In the genomic region with DNA sequence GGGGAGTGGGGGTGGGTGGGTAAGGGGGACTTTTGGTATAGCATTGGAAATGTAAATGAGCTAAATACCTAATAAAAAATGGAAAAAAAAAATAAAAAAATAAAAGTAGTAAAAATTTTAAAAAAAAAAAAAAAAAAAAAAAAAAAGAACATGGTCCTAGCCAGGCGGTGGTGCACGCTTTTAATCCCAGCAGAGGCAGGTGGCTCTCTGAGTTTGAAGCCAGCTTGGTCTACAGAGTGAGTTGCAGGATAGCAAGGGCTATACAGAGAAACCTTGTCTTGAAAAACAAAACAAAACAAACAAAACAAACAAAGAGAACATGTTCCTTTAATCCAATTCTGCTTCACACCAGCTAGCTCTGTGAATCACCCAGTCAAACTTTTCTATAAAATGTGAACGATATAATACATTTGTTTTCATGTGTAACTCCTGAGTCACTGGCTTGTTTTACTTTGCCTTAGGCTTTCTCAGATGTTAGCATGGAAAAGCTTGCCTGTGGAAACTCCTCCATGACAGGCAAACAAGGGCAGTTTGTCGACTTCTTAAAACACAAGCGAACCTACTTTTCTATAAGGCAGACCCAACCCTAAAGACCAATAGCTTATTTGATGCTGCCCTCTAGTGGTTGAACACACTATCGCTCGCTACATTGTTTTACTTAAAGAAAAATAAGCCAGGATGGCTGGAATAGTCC, we compare ENCODE assay signal across 8 mouse cellular contexts.
DNase-seq lines count a peak whose midpoint lies in the region; ATAC-seq and TF ChIP-seq lines count a peak whose summit lies in the region.

No protein-coding gene starts in this region.

- in situ Hi-C loops in Patski (cut with MboI; ENCODE audit: low pct_unique_long_range_greater_than_20kb), result loop anchor here (5.0 to 25.0 kb wide), 2 partner anchors 241 to 531 kb away; no protein-coding TSS in a partner anchor

- CTCF ChIA-PET in Patski (lab: Charles Lee), result interaction anchor here (0.7 to 2.6 kb wide), 12 partner anchors 10 to 243 kb away, joined by 3 to 16 read pairs (median 4); no protein-coding TSS in a partner anchor

- intact Hi-C loops in heart, postnatal 14 days (cut with DNase I), result loop anchor here (2.0 to 5.0 kb wide), 2 partner anchors 56 to 245 kb away; no protein-coding TSS in a partner anchor

- TF ChIP-seq CTCF in Patski (IDR thresholded peaks at IDR 0.05), result peak; percentile 80
- peak; percentile 16; the same call in 1 of the 2 replicates for TF ChIP-seq CTCF in spleen, adult 2 months (IDR thresholded peaks at IDR 0.05; ENCODE audit: extremely low read depth, insufficient read depth, insufficient read length, insufficient replicate concordance)

- TF ChIP-seq POLR2A in spleen, adult 2 months (IDR thresholded peaks at IDR 0.05; ENCODE audit: low read depth, low read length), result no peak

- no peaks in the 10 kb centered on the region for H3K36me3 ChIP-seq in spleen, adult 2 months (ENCODE audit: control insufficient read depth, insufficient read depth, low read length)

- no peaks in the 10 kb centered on the region for H3K27me3 ChIP-seq in Patski
- no peaks in the 10 kb centered on the region for H3K27me3 ChIP-seq in spleen, adult 2 months (ENCODE audit: control insufficient read depth, insufficient read depth, low read length)

- H3K27ac ChIP-seq in spleen, adult 2 months (ENCODE audit: insufficient read depth, low read length), result no peak overlapping the region

- H3K4me1 ChIP-seq in spleen, adult 2 months (ENCODE audit: control insufficient read depth, insufficient read depth, insufficient read length), result no peaks in the 10 kb centered on the region

- ATAC-seq in Patski, result no peak
- ATAC-seq in megakaryocyte, adult 5-6 weeks (ENCODE audit: poor library complexity, severe bottlenecking), result peak; percentile 93

- H3K4me3 ChIP-seq in spleen, adult 2 months (ENCODE audit: extremely low read depth, insufficient read depth, insufficient read length), result no peak overlapping the region

- DNase-seq in adrenal gland, postnatal 10 days, result peak; percentile 61
- no peak for DNase-seq in adrenal gland, adult 18-20 months (ENCODE audit: low spot score in 2 of 2)
- DNase-seq in Patski (ENCODE audit: low read depth, low spot score), result peak; percentile 25
- DNase-seq in embryo, embryonic 11 days, result peak; percentile 89
- peak; percentile 43 to 65 for DNase-seq in heart, postnatal 14 days
- DNase-seq in kidney, postnatal 14 days, result peak; percentile 69
- DNase-seq in spleen, adult 2 months (ENCODE audit: low read depth in 1 of 2, low spot score in 2 of 2), result peak; percentile 38 to 53

- 38% methylated on average over 7 of the region's 7 CpGs for WGBS in spleen, adult 2 months

- POLR2A ChIA-PET in Patski (lab: Charles Lee), result interaction anchor here (0.7 to 1.0 kb wide), 2 partner anchors 42 to 148 kb away, joined by 3 to 5 read pairs; no protein-coding TSS in a partner anchor

Comparison
In these comparisons a context has a peak if more than half of its experiments do, and no peak if none do; other contexts are left out.
1. DNase-seq: peak in adrenal gland, postnatal 10 days (single experiment), Patski (single experiment), embryo, embryonic 11 days (single experiment), heart, postnatal 14 days (2 of 2), kidney, postnatal 14 days (single experiment) and spleen, adult 2 months (2 of 2); none in adrenal gland, adult 18-20 months (0 of 2).